Mouse (Mus musculus): ENCODE results near the gene Tsfm. TPM values are rescaled to one million over a fixed set of nuclear protein-coding genes. Genes with fewer than 3 reads are reported as not detected.

Gene Tsfm
- total and polyA plus RNA-seq, 3 experiments: 53.0 to 88.9 (median 78.0) TPM

- Histone ChIP-seq H3K9ac (ENCODE audit: insufficient read depth, low read depth) (no peak overlapping the region), H3K4me2 (ENCODE audit: insufficient read depth, low read depth, poor library complexity, severe bottlenecking) (no peak overlapping the region), H3K4me3 (replicated peaks in 1 of 3; ENCODE audit: low read depth in 2 of 3, low read length in 2 of 3, poor library complexity in 1 of 3) (no peak overlapping the region), H3K36me3 (replicated peaks in 1 of 2; ENCODE audit: control insufficient read depth in 1 of 2, insufficient read depth in 1 of 2, low read length in 1 of 2) (peaks cover 37 to 45% of the 10 kb centered on the region in 2 experiments), H3K27ac (ENCODE audit: insufficient read depth, low read depth) (no peak overlapping the region), H3K4me1 (ENCODE audit: control insufficient read depth in 1 of 2, insufficient read depth in 2 of 2) (peaks cover 10 to 51% of the 10 kb centered on the region in 2 experiments), H3K9me3 (replicated peaks; ENCODE audit: low read length) (no peaks in the 10 kb centered on the region), H3K27me3 (replicated peaks) (peaks cover 10% of the 10 kb centered on the region), H3K79me2 (replicated peaks; ENCODE audit: control insufficient read depth, extremely low read depth, insufficient read depth, poor library complexity, severe bottlenecking) (peaks cover 26% of the 10 kb centered on the region)
- DNase-seq (ENCODE audit: extremely low read depth): no peak
- dilution Hi-C loops (cut with MboI; ENCODE audit: extremely low pct_ligation_motif_present, extremely low pct_unique_long_range_greater_than_20kb, low sequenced_read_pairs) (no loop called here), in situ Hi-C loops (cut with MboI; ENCODE audit: low pct_ligation_motif_present, low pct_unique_long_range_greater_than_20kb, low sequenced_read_pairs) (no loop called here)
- 0 out of 2 replicates have a peak, but pooled peaks have one; percentile 33 for TF ChIP-seq POLR2A (IDR thresholded peaks at IDR 0.05; ENCODE audit: low read depth, low read length)
- TF ChIP-seq CHD2 (IDR thresholded peaks at IDR 0.05; ENCODE audit: low read length): no peak
Observed at GRCm38 (mm10) chr10:127066519-127067018, 35.9 kb upstream of the Tsfm start.

DNA sequence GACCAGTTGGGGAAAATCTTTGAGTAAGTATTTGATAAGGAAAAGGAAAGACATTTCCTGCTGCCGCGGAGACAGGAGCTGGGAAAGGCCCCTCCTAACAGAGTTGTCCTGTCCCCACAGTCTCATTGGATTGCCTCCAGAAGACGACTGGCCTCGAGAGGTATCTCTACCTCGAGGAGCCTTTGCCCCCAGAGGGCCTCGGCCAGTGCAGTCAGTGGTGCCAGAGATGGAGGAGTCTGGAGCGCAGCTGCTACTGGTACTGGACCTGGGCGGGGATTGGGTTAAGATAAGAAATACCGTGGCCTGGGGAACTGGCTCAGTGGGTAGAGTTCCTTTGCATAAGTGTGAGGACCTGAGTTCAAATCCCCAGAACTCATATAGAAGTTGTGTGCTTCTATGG lies 35.3 kb upstream of the Tsfm start:
- peaks cover 5 to 46% of the 10 kb centered on the region in 2 experiments for H3K4me1 ChIP-seq (ENCODE audit: control insufficient read depth in 1 of 2, insufficient read depth in 2 of 2)
- H3K27me3 ChIP-seq (replicated peaks): peaks cover 16% of the 10 kb centered on the region
- dilution Hi-C loops (cut with MboI; ENCODE audit: extremely low pct_ligation_motif_present, extremely low pct_unique_long_range_greater_than_20kb, low sequenced_read_pairs) (no loop called here), in situ Hi-C loops (cut with MboI; ENCODE audit: low pct_ligation_motif_present, low pct_unique_long_range_greater_than_20kb, low sequenced_read_pairs) (no loop called here)
- no peak overlapping the region for H3K9ac ChIP-seq (ENCODE audit: insufficient read depth, low read depth)
- H3K79me2 ChIP-seq (replicated peaks; ENCODE audit: control insufficient read depth, extremely low read depth, insufficient read depth, poor library complexity, severe bottlenecking): peaks cover 26% of the 10 kb centered on the region
- H3K27ac ChIP-seq (ENCODE audit: insufficient read depth, low read depth): no peak overlapping the region
- no peak overlapping the region for H3K4me2 ChIP-seq (ENCODE audit: insufficient read depth, low read depth, poor library complexity, severe bottlenecking)
- no peak for TF ChIP-seq MYC (IDR thresholded peaks at IDR 0.05; ENCODE audit: low read depth, low read length)
- TF ChIP-seq HCFC1 (IDR thresholded peaks at IDR 0.05; ENCODE audit: low read depth, low read length): no peak
- TF ChIP-seq PAX5 (IDR thresholded peaks at IDR 0.05; ENCODE audit: low read length): no peak
- TF ChIP-seq ZMIZ1 (IDR thresholded peaks at IDR 0.05; ENCODE audit: low read depth, low read length): no peak
- TF ChIP-seq ZC3H11A (IDR thresholded peaks at IDR 0.05; ENCODE audit: low read depth, low read length): no peak
- TF ChIP-seq TCF12 (IDR thresholded peaks at IDR 0.05; ENCODE audit: low read depth, low read length): no peak
- no peak for TF ChIP-seq POLR2AphosphoS2 (IDR thresholded peaks at IDR 0.05; ENCODE audit: low read depth, low read length)
- DNase-seq (ENCODE audit: extremely low read depth): no peak
- H3K9me3 ChIP-seq (replicated peaks; ENCODE audit: low read length): no peaks in the 10 kb centered on the region
- no peak overlapping the region for H3K4me3 ChIP-seq (replicated peaks in 1 of 3; ENCODE audit: low read depth in 2 of 3, low read length in 2 of 3, poor library complexity in 1 of 3)
- H3K36me3 ChIP-seq (replicated peaks in 1 of 2; ENCODE audit: control insufficient read depth in 1 of 2, insufficient read depth in 1 of 2, low read length in 1 of 2): peaks cover 37 to 45% of the 10 kb centered on the region in 2 experiments

- TF ChIP-seq MXI1 (IDR thresholded peaks at IDR 0.05; ENCODE audit: low read depth, low read length) (0 out of 2 replicates have a peak, but pooled peaks have one; percentile 14), EP300 (IDR thresholded peaks at IDR 0.05; ENCODE audit: low read length) (no peak), SIN3A (IDR thresholded peaks at IDR 0.05; ENCODE audit: low read length) (0 out of 2 replicates have a peak, but pooled peaks have one; percentile 17), GABPA (IDR thresholded peaks at IDR 0.05; ENCODE audit: insufficient replicate concordance, low read depth, low read length) (no peak), PAX5 (IDR thresholded peaks at IDR 0.05; ENCODE audit: low read length) (no peak), SMC3 (IDR thresholded peaks at IDR 0.05; ENCODE audit: low read depth, low read length) (no peak), ETS1 (conservative IDR thresholded peaks at IDR 0.05; ENCODE audit: low read depth, low read length) (no peak), ZNF384 (IDR thresholded peaks at IDR 0.05; ENCODE audit: low read depth, low read length) (no peak), NRF1 (IDR thresholded peaks at IDR 0.05; ENCODE audit: low read depth, low read length) (0 out of 2 replicates have a peak, but pooled peaks have one; percentile 19)
- peaks cover 26% of the 10 kb centered on the region for H3K27me3 ChIP-seq (replicated peaks)
- H3K4me2 ChIP-seq (ENCODE audit: insufficient read depth, low read depth, poor library complexity, severe bottlenecking): peak overlapping the region; percentile 74
- peak overlapping the region; percentile 93 for H3K9ac ChIP-seq (ENCODE audit: insufficient read depth, low read depth)
- DNase-seq (ENCODE audit: extremely low read depth): no peak
- H3K4me1 ChIP-seq (ENCODE audit: control insufficient read depth in 1 of 2, insufficient read depth in 2 of 2): peaks cover 5 to 47% of the 10 kb centered on the region in 2 experiments
- peak overlapping the region; percentile 83 to 96 (median 89) for H3K4me3 ChIP-seq (replicated peaks in 1 of 3; ENCODE audit: low read depth in 2 of 3, low read length in 2 of 3, poor library complexity in 1 of 3)
- peaks cover 37 to 45% of the 10 kb centered on the region in 2 experiments for H3K36me3 ChIP-seq (replicated peaks in 1 of 2; ENCODE audit: control insufficient read depth in 1 of 2, insufficient read depth in 1 of 2, low read length in 1 of 2)
- H3K79me2 ChIP-seq (replicated peaks; ENCODE audit: control insufficient read depth, extremely low read depth, insufficient read depth, poor library complexity, severe bottlenecking): peaks cover 21% of the 10 kb centered on the region
- H3K9me3 ChIP-seq (replicated peaks; ENCODE audit: low read length): no peaks in the 10 kb centered on the region
- in situ Hi-C loops (cut with MboI; ENCODE audit: low pct_ligation_motif_present, low pct_unique_long_range_greater_than_20kb, low sequenced_read_pairs) (no loop called here), dilution Hi-C loops (cut with MboI; ENCODE audit: extremely low pct_ligation_motif_present, extremely low pct_unique_long_range_greater_than_20kb, low sequenced_read_pairs) (no loop called here)
- H3K27ac ChIP-seq (ENCODE audit: insufficient read depth, low read depth): peak overlapping the region; percentile 33; the same call in 1 of the 2 replicates
Observed at GRCm38 (mm10) chr10:127063913-127064870, 33.6 kb upstream of the Tsfm start.

Data from CH12.LX (cell line).